Mouse (Mus musculus): ENCODE results near the gene Zfp354b. TPM values are rescaled to one million over a fixed set of nuclear protein-coding genes. Genes with fewer than 3 reads are reported as not detected.

Zfp354b gene
- polyA plus RNA-seq, 1 experiment from 2014 or later, result 1.5 TPM

DNA sequence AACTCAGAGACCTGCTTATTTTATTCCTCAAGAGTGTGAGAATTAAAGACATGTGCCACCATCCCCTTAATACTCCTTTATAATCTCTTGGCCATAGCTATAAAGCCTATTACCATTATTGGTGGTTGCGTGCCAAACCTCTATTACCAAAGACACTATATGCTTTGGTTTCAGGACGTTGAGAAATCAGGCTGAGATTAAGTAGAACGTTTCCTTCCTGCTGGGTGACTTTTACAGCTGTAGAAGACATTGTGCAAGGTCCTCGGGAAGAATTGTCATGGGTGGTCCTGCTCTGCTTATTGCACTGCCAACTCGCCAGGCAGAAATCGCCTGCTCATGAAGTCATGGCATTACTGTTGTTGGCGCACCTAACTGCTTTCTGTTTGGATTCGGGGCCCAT lies 7.0 kb upstream of the Zfp354b start:
- no peak overlapping the region for H3K4me3 ChIP-seq (ENCODE audit: low read depth, low read length)
- WGBS, result 85% methylated on average over 8 of the region's 8 CpGs
- H3K9me3 ChIP-seq (ENCODE audit: control insufficient read depth, low read length), result no peaks in the 10 kb centered on the region
- H3K4me1 ChIP-seq (ENCODE audit: control insufficient read depth, insufficient read depth, low read length), result no peaks in the 10 kb centered on the region
- ATAC-seq (ENCODE audit: low FRiP score) (no peak), DNase-seq (ENCODE audit: low spot score, missing footprints) (no peak)
- H3K9ac ChIP-seq (ENCODE audit: low read length), result no peak overlapping the region
- no peak overlapping the region for H3K4me2 ChIP-seq
- no peaks in the 10 kb centered on the region for H3K27me3 ChIP-seq (ENCODE audit: control insufficient read depth, insufficient read depth, low read length)
- H3K36me3 ChIP-seq (ENCODE audit: control insufficient read depth, insufficient read depth, low read length), result no peaks in the 10 kb centered on the region
- H3K27ac ChIP-seq (ENCODE audit: low read depth, low read length), result no peak overlapping the region

DNA sequence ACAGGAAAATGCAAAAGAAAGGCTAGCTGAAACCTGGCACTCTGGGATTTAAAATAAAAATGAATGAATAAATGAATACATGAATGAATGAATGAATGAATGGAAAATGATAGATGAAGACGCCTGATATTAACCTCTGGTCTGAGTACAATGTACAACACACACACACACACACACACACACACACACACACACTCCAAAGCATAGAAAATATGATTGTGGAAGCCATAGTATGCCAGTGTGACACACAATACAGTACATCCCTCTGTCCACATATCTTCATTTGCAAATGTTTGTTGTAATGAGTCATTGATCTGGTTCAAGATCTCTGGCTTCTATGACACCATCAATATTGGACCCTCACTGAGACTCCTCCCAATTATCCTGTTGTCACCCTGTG lies 607 bp upstream of the Zfp354b start:
- peak overlapping the region; percentile 10; the same call in 1 of the 2 replicates for H3K4me2 ChIP-seq
- no peak overlapping the region for H3K4me3 ChIP-seq (ENCODE audit: low read depth, low read length)
- no peak overlapping the region for H3K9ac ChIP-seq (ENCODE audit: low read length)
- no peaks in the 10 kb centered on the region for H3K9me3 ChIP-seq (ENCODE audit: control insufficient read depth, low read length)
- no peaks in the 10 kb centered on the region for H3K36me3 ChIP-seq (ENCODE audit: control insufficient read depth, insufficient read depth, low read length)
- H3K27ac ChIP-seq (ENCODE audit: low read depth, low read length), result no peak overlapping the region
- H3K27me3 ChIP-seq (ENCODE audit: control insufficient read depth, insufficient read depth, low read length), result peaks cover 2% of the 10 kb centered on the region; the same call in 1 of the 2 replicates
- H3K4me1 ChIP-seq (ENCODE audit: control insufficient read depth, insufficient read depth, low read length), result no peaks in the 10 kb centered on the region; the same call in 1 of the 2 replicates
- DNase-seq (ENCODE audit: low spot score, missing footprints) (no peak), ATAC-seq (ENCODE audit: low FRiP score) (peak; percentile 61)
- 100% methylated on average over 1 of the region's 1 CpGs for WGBS

DNA sequence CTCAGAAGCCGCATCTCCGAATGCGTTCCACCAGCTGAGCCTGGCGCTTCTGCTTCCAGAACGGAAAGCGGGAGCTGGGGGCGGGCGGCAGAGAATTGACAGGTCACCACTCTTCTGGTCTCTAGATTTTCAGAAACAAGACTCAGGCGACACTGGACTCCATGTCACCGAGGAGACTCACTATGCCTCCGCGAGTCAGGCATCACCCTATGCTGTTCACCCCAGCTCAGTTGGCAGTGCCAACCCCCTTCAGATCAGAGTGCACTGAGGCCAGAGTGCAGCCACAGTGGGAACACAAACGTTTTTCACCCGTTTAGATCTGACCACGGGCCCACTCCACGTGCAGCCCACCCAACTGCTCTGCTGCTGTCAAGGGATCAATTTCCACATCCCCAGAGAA lies 412 bp downstream of the Zfp354b start:
- H3K36me3 ChIP-seq (ENCODE audit: control insufficient read depth, insufficient read depth, low read length), result no peaks in the 10 kb centered on the region
- peaks cover 2% of the 10 kb centered on the region; the same call in 1 of the 2 replicates for H3K27me3 ChIP-seq (ENCODE audit: control insufficient read depth, insufficient read depth, low read length)
- peak; percentile 68; the same call in 1 of the 2 replicates for ATAC-seq (ENCODE audit: low FRiP score)
- H3K9ac ChIP-seq (ENCODE audit: low read length), result peak overlapping the region; percentile 70
- DNase-seq (ENCODE audit: low spot score, missing footprints), result no peak
- no peaks in the 10 kb centered on the region; the same call in 1 of the 2 replicates for H3K4me1 ChIP-seq (ENCODE audit: control insufficient read depth, insufficient read depth, low read length)
- peak overlapping the region; percentile 90 for H3K4me2 ChIP-seq
- WGBS, result 3% methylated on average over 16 of the region's 16 CpGs
- no peak overlapping the region for H3K27ac ChIP-seq (ENCODE audit: low read depth, low read length)
- H3K4me3 ChIP-seq (ENCODE audit: low read depth, low read length), result peak overlapping the region; percentile 51
- H3K9me3 ChIP-seq (ENCODE audit: control insufficient read depth, low read length), result no peaks in the 10 kb centered on the region

DNA sequence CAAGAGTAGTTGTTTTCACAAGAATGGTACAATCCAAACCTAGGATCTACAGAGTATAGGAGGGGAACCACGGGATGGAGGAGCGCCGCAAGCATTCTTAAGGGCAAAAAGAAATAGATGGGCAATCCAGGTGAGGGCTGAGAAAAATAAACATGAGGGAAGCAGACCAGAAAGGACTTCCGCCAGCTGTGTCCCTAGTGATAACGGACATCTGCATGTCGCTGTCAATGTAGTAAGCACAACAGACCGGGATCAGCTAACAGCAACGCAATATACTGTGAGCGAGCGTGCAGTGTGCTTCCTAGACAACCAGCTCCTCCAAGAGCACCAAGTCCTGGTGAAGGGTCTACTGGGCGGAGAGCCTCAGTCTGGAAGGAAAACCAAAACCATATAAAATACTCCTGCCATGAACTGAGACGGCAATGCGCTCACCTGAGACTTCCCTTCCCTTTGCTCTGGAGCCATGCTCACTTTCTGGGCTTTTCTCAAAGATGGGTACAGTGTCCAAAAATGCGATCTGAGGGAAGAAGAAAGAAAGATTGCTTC lies 891 bp downstream of the Zfp354b start:
- 38% methylated on average over 14 of the region's 14 CpGs for WGBS
- Histone ChIP-seq H3K9me3 (ENCODE audit: control insufficient read depth, low read length) (no peaks in the 10 kb centered on the region), H3K4me2 (peak overlapping the region; percentile 90), H3K27ac (ENCODE audit: low read depth, low read length) (no peak overlapping the region), H3K4me1 (ENCODE audit: control insufficient read depth, insufficient read depth, low read length) (no peaks in the 10 kb centered on the region; the same call in 1 of the 2 replicates), H3K36me3 (ENCODE audit: control insufficient read depth, insufficient read depth, low read length) (no peaks in the 10 kb centered on the region), H3K27me3 (ENCODE audit: control insufficient read depth, insufficient read depth, low read length) (peaks cover 2% of the 10 kb centered on the region; the same call in 1 of the 2 replicates), H3K9ac (ENCODE audit: low read length) (peak overlapping the region; percentile 70), H3K4me3 (ENCODE audit: low read depth, low read length) (peak overlapping the region; percentile 51)
- DNase-seq (ENCODE audit: low spot score, missing footprints), result peak; percentile 88
- no peak for ATAC-seq (ENCODE audit: low FRiP score)

DNA sequence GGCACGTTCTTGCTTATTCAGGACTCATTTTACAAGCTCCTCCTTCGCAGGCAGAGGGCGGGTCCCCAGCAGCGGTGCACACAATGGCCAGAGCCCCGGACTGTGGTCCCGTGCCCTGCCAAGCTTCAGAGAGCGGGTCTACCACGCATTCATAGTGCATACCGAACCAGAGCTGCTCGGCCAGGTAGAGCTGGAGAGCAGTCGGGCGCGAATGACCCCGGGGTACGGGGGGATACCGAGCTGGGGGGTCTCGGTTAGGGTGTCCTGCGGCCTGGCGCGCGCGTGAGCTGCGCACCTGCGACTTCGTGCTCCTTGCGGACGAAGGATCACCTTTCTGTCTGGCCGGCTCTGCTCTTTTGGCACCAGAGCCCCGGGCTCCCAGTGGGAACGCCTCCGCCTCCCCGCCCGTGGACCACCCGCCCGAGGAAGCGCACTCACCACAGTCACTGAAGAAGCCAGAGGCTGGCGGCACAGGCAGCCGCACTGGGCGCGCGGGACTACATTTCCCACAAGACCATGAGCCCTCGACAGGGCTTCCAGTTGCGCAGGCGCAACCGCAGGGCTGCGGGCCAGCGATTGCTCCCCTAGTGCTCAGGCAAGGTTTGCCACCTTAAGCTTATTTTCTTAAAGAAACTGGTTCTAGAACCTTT lies 15.6 kb downstream of the Zfp354b start, which contains the start of gene Zfp2:
TSS of gene Zfp2 (minus strand) at position 495 of the 650 bp plus-strand sequence.
- Histone ChIP-seq H3K4me2 (peak within 1 kb of the TSS; percentile 49), H3K9me3 (ENCODE audit: control insufficient read depth, low read length) (no peaks in the 10 kb centered on the region), H3K9ac (ENCODE audit: low read length) (peak within 1 kb of the TSS; percentile 98), H3K36me3 (ENCODE audit: control insufficient read depth, insufficient read depth, low read length) (peaks cover 12% of the 10 kb centered on the region), H3K27ac (ENCODE audit: low read depth, low read length) (peak within 1 kb of the TSS; percentile 54; the same call in 1 of the 2 replicates), H3K4me1 (ENCODE audit: control insufficient read depth, insufficient read depth, low read length) (no peaks in the 10 kb centered on the region), H3K27me3 (ENCODE audit: control insufficient read depth, insufficient read depth, low read length) (no peaks in the 10 kb centered on the region), H3K4me3 (ENCODE audit: low read depth, low read length) (peak within 1 kb of the TSS; percentile 84)
- ATAC-seq (ENCODE audit: low FRiP score), result peak; percentile 97
- peak; percentile 99 for DNase-seq (ENCODE audit: low spot score, missing footprints)
- under 1% methylated on average over 47 of the region's 47 CpGs for WGBS

DNA sequence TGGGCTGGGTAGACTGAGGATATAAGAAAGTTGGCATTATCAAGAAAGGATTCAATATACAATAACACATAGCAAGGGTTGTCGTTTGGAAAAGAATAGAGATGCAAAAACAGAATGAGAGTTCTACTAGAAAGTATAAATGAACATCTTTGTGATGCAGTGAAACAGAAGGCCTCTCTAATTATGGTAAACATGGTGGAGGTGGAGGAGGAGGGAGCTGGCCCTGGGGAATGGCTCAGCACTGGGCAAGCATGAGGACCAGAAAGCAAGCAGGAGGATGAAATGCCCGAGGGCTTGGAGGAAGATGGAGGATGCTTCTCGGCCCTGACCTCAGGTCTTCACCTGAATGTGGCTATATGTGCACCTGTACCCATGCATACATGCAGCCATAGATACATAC lies 17.0 kb downstream of the Zfp354b start:
- no peaks in the 10 kb centered on the region for H3K27me3 ChIP-seq (ENCODE audit: control insufficient read depth, insufficient read depth, low read length)
- WGBS, result 94% methylated on average over 3 of the region's 3 CpGs
- no peak overlapping the region for H3K27ac ChIP-seq (ENCODE audit: low read depth, low read length)
- ATAC-seq (ENCODE audit: low FRiP score), result no peak
- DNase-seq (ENCODE audit: low spot score, missing footprints), result no peak
- no peak overlapping the region for H3K4me2 ChIP-seq
- H3K36me3 ChIP-seq (ENCODE audit: control insufficient read depth, insufficient read depth, low read length), result peaks cover 23% of the 10 kb centered on the region
- no peaks in the 10 kb centered on the region for H3K4me1 ChIP-seq (ENCODE audit: control insufficient read depth, insufficient read depth, low read length)
- H3K4me3 ChIP-seq (ENCODE audit: low read depth, low read length), result no peak overlapping the region
- H3K9me3 ChIP-seq (ENCODE audit: control insufficient read depth, low read length), result no peaks in the 10 kb centered on the region
- no peak overlapping the region for H3K9ac ChIP-seq (ENCODE audit: low read length)

DNA sequence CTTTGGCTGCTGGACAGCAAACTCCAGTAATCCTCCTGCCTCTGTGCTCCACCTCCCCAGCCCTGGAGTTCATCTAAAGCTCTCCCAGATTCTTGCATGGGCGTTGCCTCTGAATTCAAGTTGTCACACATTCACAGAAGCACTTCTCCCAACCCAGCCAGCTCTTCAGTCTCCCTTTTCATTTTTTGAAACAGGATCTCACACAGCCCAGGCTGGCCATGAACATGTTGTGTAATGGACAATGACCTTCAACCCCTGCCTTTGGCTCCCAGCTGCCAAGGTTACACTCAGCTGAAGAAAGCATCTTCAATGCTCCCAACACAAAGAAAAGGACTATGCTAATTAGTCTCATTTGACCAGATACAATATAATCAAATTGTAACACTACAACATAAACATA lies 18.1 kb downstream of the Zfp354b start:
- Histone ChIP-seq H3K36me3 (ENCODE audit: control insufficient read depth, insufficient read depth, low read length) (peaks cover 35% of the 10 kb centered on the region), H3K4me3 (ENCODE audit: low read depth, low read length) (no peak overlapping the region), H3K4me2 (no peak overlapping the region), H3K27me3 (ENCODE audit: control insufficient read depth, insufficient read depth, low read length) (no peaks in the 10 kb centered on the region), H3K4me1 (ENCODE audit: control insufficient read depth, insufficient read depth, low read length) (no peaks in the 10 kb centered on the region), H3K9ac (ENCODE audit: low read length) (no peak overlapping the region), H3K27ac (ENCODE audit: low read depth, low read length) (no peak overlapping the region), H3K9me3 (ENCODE audit: control insufficient read depth, low read length) (no peaks in the 10 kb centered on the region)
- WGBS, result 96% methylated on average over 1 of the region's 1 CpGs
- DNase-seq (ENCODE audit: low spot score, missing footprints) (no peak), ATAC-seq (ENCODE audit: low FRiP score) (no peak)

DNA sequence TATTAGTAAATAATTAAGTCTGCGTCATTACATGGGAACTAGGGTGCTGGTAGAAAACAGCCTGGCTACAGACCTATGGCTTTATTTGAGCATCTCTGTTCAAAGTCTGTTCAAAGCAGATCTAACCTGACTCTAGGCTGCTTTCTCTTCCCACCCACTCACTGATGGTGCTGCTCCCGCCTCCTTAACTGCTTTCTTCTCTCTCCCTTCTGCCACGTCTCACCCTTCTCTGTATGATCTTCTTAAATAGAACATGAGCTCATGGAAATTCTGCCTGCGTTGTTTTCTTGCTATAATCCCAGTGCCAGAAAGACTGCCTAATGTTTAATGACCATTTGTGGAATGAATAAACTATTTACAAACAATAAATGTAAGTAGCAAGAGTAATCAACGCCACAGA lies 23.3 kb downstream of the Zfp354b start:
- Histone ChIP-seq H3K4me2 (no peak overlapping the region), H3K4me3 (ENCODE audit: low read depth, low read length) (no peak overlapping the region), H3K4me1 (ENCODE audit: control insufficient read depth, insufficient read depth, low read length) (no peaks in the 10 kb centered on the region), H3K9me3 (ENCODE audit: control insufficient read depth, low read length) (peaks cover 20% of the 10 kb centered on the region), H3K27me3 (ENCODE audit: control insufficient read depth, insufficient read depth, low read length) (no peaks in the 10 kb centered on the region), H3K27ac (ENCODE audit: low read depth, low read length) (no peak overlapping the region), H3K36me3 (ENCODE audit: control insufficient read depth, insufficient read depth, low read length) (peaks cover 83% of the 10 kb centered on the region), H3K9ac (ENCODE audit: low read length) (no peak overlapping the region)
- DNase-seq (ENCODE audit: low spot score, missing footprints) (no peak), ATAC-seq (ENCODE audit: low FRiP score) (no peak)
- 92% methylated on average over 5 of the region's 5 CpGs for WGBS

DNA sequence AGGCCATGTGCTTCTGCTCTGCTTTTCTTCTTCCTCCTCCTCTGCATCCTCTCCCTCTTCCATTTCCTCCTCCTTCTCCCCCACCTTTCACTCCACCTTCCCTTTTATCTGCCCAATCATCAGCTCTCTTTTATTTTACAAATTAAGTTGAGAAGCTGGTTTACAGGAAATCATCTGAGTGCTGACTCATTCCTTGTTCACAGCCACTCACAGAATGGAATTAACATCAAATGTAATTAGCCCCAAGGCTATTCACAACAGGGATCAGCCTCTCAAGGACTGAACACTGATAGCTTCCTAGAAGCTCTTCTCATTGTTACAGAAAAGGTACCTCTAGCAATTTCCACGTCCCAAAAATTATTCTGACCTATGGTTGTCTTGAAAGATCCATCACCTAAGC lies 34.1 kb downstream of the Zfp354b start:
- H3K27ac ChIP-seq (ENCODE audit: low read depth, low read length), result no peak overlapping the region
- ATAC-seq (ENCODE audit: low FRiP score) (no peak), DNase-seq (ENCODE audit: low spot score, missing footprints) (peak; percentile 31)
- no peak overlapping the region for H3K9ac ChIP-seq (ENCODE audit: low read length)
- H3K4me2 ChIP-seq, result no peak overlapping the region
- peaks cover 46% of the 10 kb centered on the region for H3K9me3 ChIP-seq (ENCODE audit: control insufficient read depth, low read length)
- no peaks in the 10 kb centered on the region for H3K4me1 ChIP-seq (ENCODE audit: control insufficient read depth, insufficient read depth, low read length)
- 83% methylated on average over 1 of the region's 1 CpGs for WGBS
- no peak overlapping the region for H3K4me3 ChIP-seq (ENCODE audit: low read depth, low read length)
- peaks cover 28% of the 10 kb centered on the region for H3K36me3 ChIP-seq (ENCODE audit: control insufficient read depth, insufficient read depth, low read length)
- no peaks in the 10 kb centered on the region for H3K27me3 ChIP-seq (ENCODE audit: control insufficient read depth, insufficient read depth, low read length)

All from midbrain, embryonic 11.5 days (tissue).